Mouse (Mus musculus) spleen, adult 2 months (tissue): Measurements from ENCODE around the gene Ezh2.

Experiments
- CTCF ChIP-seq: fragments of 200-500 bp; IDR thresholded peaks from 2 replicates; pipeline ENCODE4 v1.5.1; 2011; ENCODE audit warnings: mild to moderate bottlenecking, inconsistent platforms; ENCODE audit not compliant: insufficient read depth, insufficient read length, insufficient replicate concordance; ENCODE audit errors: extremely low read depth
- POLR2A ChIP-seq: fragments of 200-500 bp; IDR thresholded peaks from 2 replicates; pipeline ENCODE4 v1.6.1; 2011; ENCODE audit warnings: low read depth, low read length, inconsistent platforms

DNA sequence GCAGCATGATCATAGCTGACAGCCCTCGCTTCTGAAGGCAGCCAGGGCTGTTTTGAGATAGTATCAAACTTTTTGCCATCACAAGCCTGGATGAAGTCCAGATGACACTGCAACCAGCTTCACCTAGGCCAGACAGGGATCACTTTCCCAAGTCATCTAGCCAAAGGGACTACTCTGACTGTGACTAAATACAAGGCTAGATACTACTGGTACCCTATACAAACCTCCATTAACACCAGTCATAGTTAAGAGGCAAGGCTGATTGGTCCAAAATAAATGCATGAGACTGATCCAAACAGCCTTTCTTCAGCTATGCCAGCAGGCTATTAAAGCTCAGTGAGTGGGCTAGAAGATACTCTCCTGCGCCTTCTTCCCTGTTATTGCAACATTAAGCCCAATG is 22.3 kb downstream of the Ezh2 start:
- TF ChIP-seq CTCF (no peak), POLR2A (no peak)
